Mouse (Mus musculus) embryonic facial prominence, embryonic 12.5 days (tissue): ENCODE results near the gene Socs1. TPM values are rescaled to one million over a fixed set of nuclear protein-coding genes. Genes with fewer than 3 reads are reported as not detected.

Source experiments
- ATAC-seq: fragments of 200-750 bp; cut with Nextera tagmentation; 2 replicates; pipeline ENCODE4 v1.8.0; 2017; ENCODE audit not compliant: insufficient number of reproducible peaks, insufficient read depth, low FRiP score, low TSS enrichment
- H3K27ac ChIP-seq: fragments of 300-500 bp; sonication (generic); 2 replicates; pipeline ENCODE4 v1.5.1; 2016; ENCODE audit warnings: mild to moderate bottlenecking
- H3K27me3 ChIP-seq: fragments of 300-500 bp; sonication (generic); 2 replicates; pipeline ENCODE4 v1.6.1; 2016; ENCODE audit warnings: mild to moderate bottlenecking, moderate library complexity
- H3K36me3 ChIP-seq: fragments of 300-500 bp; sonication (generic); 2 replicates; pipeline ENCODE4 v1.6.1; 2016; ENCODE audit warnings: mild to moderate bottlenecking
- H3K4me1 ChIP-seq: fragments of 300-500 bp; sonication (generic); 2 replicates; pipeline ENCODE4 v1.6.1; 2016
- H3K4me2 ChIP-seq: fragments of 300-500 bp; sonication (generic); replicated peaks from 2 replicates; pipeline ENCODE4 v1.6.1; 2016; ENCODE audit warnings: mild to moderate bottlenecking, moderate library complexity
- H3K4me3 ChIP-seq: fragments of 300-500 bp; sonication (generic); 2 replicates; pipeline ENCODE4 v1.5.1; 2016; ENCODE audit warnings: mild to moderate bottlenecking
- H3K9ac ChIP-seq: fragments of 300-500 bp; sonication (generic); 2 replicates; pipeline ENCODE4 v1.6.1; 2016; ENCODE audit warnings: mild to moderate bottlenecking, moderate library complexity
- H3K9me3 ChIP-seq: fragments of 300-500 bp; sonication (generic); 2 replicates; pipeline ENCODE4 v1.6.1; 2016; ENCODE audit warnings: mild to moderate bottlenecking, moderate library complexity
- WGBS: fragments of 180-500 bp; shearing (Covaris S2); methylation state at CpG from one replicate; pipeline ENCODE4 v1.1.7; 2016; 5-methylcytosine and 5-hydroxymethylcytosine counted together
- polyA plus RNA-seq: library from polyadenylated mRNA; unstranded; fragments of >200 nt; fragmentation: Nextera tagmentation; extraction: Ambion mirVana; gene quantifications from 2 replicates; pipeline ENCODE4 v1.2.1, GENCODE M21; 2016

Gene Socs1
- polyA plus RNA-seq, 1 experiment from 2014 or later: 11.4 TPM

DNA sequence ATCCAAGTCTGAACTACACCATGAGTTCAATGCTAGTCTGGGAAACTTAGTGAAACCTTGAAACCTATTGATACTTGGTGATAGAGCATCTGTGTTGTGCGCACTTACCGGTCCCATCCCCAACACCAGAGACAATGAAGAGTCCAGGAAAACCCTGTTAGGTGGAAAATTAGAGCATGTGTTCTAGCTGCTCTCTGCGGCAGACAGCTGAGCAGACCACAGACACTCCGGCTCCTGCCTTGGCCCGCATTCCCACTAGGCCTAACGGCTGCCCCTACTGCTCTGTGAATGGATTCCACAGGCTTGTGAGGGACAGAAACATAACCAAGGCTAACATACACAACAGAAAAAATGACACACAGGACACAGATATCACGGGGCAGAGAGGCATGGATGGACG is 11.8 kb downstream of the Socs1 start:
- no peak overlapping the region for H3K9ac ChIP-seq
- H3K9me3 ChIP-seq: no peaks in the 10 kb centered on the region
- H3K27ac ChIP-seq: no peak overlapping the region
- 0 out of 2 replicates have a peak, but pooled peaks cover 3% of the 10 kb centered on the region for H3K27me3 ChIP-seq
- peaks cover 11% of the 10 kb centered on the region; the same call in 1 of the 2 replicates for H3K4me1 ChIP-seq
- 85% methylated on average over 8 of the region's 8 CpGs for WGBS
- H3K4me3 ChIP-seq: no peak overlapping the region
- H3K4me2 ChIP-seq: no peak overlapping the region
- no peaks in the 10 kb centered on the region for H3K36me3 ChIP-seq
- ATAC-seq: no peak

DNA sequence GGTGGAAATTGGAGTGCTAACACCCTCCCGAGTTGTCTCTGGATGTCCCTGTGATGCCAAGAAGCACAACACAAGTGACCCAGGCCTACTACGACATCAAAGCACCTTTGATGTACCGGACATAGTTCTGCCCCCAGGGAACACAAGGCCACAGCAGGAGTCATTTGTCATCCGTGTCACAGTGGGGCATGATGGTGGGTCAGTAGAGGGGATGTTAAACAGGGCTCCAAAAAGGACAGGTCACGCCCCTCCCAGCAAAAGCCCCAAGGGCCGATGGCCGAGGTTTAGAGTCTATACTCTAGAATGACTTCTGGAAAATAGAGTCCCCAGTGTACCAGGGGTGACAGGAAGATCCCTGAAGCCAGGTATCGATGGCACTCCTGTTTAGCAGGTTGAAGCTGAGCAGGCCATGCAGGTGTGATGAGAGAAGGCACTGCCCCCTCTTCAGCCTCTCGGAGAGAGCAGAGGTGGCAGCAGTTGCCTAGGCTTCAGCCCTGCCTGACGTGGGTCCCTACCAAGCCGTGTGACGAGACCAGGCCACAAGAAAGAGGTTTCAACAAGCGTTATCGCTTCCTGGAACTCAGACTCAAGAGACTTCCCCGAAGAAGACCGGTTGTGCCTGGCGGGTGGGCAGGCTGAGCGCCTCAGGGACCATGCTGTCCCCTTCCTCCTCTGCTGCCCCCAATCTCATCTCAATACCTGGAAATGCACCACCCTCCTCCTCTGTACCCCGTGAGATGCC is 13.4 kb downstream of the Socs1 start:
- WGBS: 55% methylated on average over 19 of the region's 19 CpGs
- Histone ChIP-seq H3K27ac (no peak overlapping the region), H3K27me3 (0 out of 2 replicates have a peak, but pooled peaks cover 4% of the 10 kb centered on the region), H3K9me3 (no peaks in the 10 kb centered on the region), H3K4me3 (no peak overlapping the region), H3K36me3 (no peaks in the 10 kb centered on the region), H3K4me1 (peaks cover 11% of the 10 kb centered on the region; the same call in 1 of the 2 replicates), H3K4me2 (no peak overlapping the region), H3K9ac (no peak overlapping the region)
- no peak for ATAC-seq

DNA sequence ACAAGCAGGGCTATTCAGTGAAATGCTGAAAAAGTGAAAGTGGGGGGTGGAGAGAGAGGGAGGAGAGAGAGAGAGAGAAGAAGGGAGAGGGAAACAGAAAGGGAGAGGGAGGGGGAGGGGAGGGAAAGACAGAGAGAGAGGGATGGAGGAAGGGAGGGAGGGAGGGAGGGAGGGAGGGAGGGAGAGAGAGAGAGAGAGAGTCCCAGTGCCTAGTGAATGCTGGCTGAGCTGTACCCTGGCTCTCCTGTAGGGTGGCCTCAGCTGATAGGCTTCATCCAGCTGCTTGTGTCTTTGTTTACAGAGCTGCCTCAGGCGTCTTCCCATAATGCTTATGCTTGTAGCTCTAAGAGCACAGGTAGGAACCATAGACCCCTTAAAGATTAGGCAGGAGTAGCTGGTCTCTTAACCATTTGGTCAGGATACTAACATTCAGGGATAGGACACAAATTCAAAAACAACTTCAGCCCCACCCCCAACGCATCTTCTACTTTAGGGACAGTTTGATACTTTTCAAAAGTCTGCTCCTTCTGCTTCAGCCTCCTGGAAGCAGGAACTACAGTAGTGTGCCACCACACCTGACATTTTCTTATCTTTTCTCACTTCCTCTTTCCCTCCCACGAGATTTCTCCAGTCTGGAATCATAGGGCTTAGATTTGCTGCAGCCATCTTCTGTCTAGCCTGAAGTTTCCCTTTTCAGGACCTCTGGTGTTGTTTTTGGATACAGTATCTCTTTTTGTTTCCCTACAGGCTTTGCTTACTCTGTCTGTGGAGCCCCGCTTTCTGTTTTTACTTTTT is 14.6 kb downstream of the Socs1 start:
- Histone ChIP-seq H3K27me3 (0 out of 2 replicates have a peak, but pooled peaks cover 4% of the 10 kb centered on the region), H3K9me3 (no peaks in the 10 kb centered on the region), H3K9ac (no peak overlapping the region), H3K36me3 (no peaks in the 10 kb centered on the region), H3K4me3 (no peak overlapping the region), H3K27ac (no peak overlapping the region), H3K4me2 (no peak overlapping the region), H3K4me1 (peaks cover 11% of the 10 kb centered on the region; the same call in 1 of the 2 replicates)
- no peak for ATAC-seq
- 43% methylated on average over 4 of the region's 4 CpGs for WGBS

DNA sequence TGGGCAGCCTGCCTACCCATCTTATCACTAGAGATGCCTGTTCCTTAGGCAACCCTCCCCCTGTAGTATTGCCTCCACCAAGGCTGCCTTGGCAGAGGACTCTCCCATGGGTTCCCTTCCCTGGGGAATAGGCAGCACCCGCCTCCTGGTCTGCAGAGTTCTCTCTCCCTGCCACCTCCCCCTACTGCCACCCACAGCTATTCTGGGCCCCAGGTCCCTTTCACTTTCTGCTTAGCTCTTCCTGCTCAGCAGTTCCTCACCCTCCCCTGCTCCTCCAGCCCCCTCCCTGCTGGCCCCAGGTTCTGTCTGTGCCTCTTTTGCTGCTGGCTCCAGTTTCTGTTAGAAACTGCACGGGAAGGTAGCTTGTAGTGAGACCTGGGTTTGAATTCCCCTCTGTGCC is 15.7 kb downstream of the Socs1 start:
- H3K4me3 ChIP-seq: no peak overlapping the region
- WGBS: 37% methylated on average over 2 of the region's 2 CpGs
- H3K4me2 ChIP-seq: no peak overlapping the region
- no peak overlapping the region for H3K9ac ChIP-seq
- ATAC-seq: no peak
- peaks cover 11% of the 10 kb centered on the region; the same call in 1 of the 2 replicates for H3K4me1 ChIP-seq
- no peaks in the 10 kb centered on the region for H3K9me3 ChIP-seq
- 0 out of 2 replicates have a peak, but pooled peaks cover 4% of the 10 kb centered on the region for H3K27me3 ChIP-seq
- no peaks in the 10 kb centered on the region for H3K36me3 ChIP-seq
- H3K27ac ChIP-seq: no peak overlapping the region

DNA sequence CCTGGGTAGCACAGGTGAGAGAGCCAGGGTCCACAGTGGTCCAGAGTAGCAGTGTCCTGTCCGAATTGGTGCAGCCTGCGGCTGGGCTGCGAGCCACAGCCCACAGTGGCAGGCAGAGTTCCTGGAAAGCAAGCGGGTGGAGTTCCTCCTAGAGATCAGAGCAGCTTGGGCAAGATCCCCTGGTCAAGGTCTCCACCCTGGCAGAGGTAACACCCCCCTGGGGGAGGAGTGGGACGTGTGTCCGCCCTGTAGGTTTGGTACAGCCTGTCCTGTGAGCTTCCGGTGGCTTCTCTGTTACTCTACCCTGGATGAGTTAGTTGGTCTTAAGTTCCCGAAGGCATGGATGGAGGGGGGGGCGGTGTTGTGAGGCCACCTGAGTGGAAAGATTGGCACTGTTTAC is 16.5 kb downstream of the Socs1 start:
- no peak overlapping the region for H3K4me2 ChIP-seq

DNA sequence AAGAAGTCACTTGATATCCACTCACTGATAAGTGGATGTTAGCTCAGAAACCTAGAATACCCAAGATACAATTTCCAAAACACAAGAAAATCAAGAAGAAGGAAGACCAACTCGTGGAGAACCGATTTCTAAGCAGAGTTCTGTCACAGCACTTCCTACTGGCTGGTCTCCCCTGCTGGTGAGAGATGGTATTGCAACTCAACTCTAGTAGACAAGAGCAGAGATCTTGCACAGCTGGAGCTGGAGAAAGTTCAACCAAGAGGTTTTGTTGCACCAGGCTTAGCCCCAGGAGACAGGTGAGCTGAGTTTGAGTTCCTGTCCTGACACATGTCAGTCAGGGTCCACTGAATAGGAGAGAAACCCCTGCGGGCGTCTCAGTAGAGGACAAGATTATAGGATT is 18.2 kb downstream of the Socs1 start:
- H3K27me3 ChIP-seq: 0 out of 2 replicates have a peak, but pooled peaks cover 4% of the 10 kb centered on the region
- WGBS: 40% methylated on average over 4 of the region's 4 CpGs
- no peak overlapping the region for H3K27ac ChIP-seq
- ATAC-seq: no peak
- no peak overlapping the region for H3K4me2 ChIP-seq
- H3K9me3 ChIP-seq: no peaks in the 10 kb centered on the region
- no peak overlapping the region for H3K4me3 ChIP-seq
- H3K36me3 ChIP-seq: no peaks in the 10 kb centered on the region
- no peak overlapping the region for H3K9ac ChIP-seq
- peaks cover 11% of the 10 kb centered on the region; the same call in 1 of the 2 replicates for H3K4me1 ChIP-seq

More for the DNA sequence above, 16.5 kb downstream of the Socs1 start:
- Histone ChIP-seq H3K36me3 (no peaks in the 10 kb centered on the region), H3K4me3 (no peak overlapping the region), H3K9me3 (no peaks in the 10 kb centered on the region), H3K27me3 (0 out of 2 replicates have a peak, but pooled peaks cover 4% of the 10 kb centered on the region), H3K9ac (no peak overlapping the region), H3K4me1 (peaks cover 11% of the 10 kb centered on the region; the same call in 1 of the 2 replicates), H3K27ac (no peak overlapping the region)
- 60% methylated on average over 9 of the region's 9 CpGs for WGBS
- ATAC-seq: no peak

DNA sequence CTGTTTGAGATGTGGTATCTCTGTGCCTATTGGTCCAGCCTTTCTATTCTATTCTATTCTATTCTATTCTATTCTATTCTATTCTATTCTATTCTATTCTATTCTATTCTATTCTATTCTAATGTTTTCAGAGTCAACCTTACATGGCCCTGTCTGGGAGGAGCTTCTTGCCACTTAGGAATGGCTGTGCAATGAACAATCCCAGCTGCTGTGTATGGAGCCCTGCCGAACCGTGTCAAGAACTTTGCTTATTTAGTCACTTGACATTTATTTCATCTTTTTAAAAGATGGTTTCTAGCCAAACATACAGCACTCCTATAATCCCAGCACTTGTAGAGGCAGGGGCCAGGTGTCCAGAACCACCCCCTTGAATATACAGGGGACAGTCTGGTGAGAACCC is 21.0 kb downstream of the Socs1 start:
- Histone ChIP-seq H3K4me1 (no peaks in the 10 kb centered on the region), H3K36me3 (no peaks in the 10 kb centered on the region), H3K9ac (no peak overlapping the region), H3K9me3 (no peaks in the 10 kb centered on the region), H3K4me3 (no peak overlapping the region), H3K27ac (no peak overlapping the region), H3K4me2 (no peak overlapping the region), H3K27me3 (0 out of 2 replicates have a peak, but pooled peaks cover 4% of the 10 kb centered on the region)
- 70% methylated on average over 2 of the region's 2 CpGs for WGBS
- ATAC-seq: no peak

DNA sequence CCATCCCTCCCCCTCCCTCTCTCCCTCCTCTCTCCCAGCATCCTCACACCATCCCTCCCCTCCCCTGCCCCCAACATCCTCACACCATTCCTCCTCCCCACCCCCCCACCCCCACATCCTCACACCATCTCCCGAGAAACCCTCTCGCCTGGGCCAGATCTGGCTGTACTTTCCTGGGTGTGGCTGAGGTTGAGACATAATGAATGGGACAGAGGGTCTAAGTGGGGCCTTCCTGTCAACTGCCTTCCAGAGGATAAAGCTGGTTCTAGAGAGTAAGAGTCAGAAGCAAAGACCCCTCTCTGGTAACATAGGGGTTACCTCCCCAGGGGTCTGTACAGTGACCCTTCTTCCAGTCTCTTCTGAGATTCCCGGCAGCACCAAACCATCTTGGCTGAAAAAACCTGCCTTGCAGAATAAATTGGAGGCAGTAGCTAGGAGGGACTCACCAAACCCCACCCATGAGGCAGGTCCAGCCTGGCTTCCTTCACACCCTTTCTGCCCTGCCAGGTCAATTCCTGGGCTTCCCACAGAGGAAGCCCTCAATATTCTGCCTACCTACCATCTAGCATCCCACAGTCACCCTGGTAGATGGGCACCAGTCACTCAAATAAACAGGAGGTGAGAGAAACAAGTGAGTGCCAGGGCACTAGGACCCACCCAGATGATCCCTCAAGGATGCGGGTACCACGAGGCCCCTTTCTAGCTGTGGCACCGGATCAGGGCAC is 21.6 kb downstream of the Socs1 start:
- Histone ChIP-seq H3K9me3 (no peaks in the 10 kb centered on the region), H3K4me3 (no peak overlapping the region), H3K4me2 (no peak overlapping the region), H3K9ac (no peak overlapping the region), H3K27ac (no peak overlapping the region), H3K4me1 (no peaks in the 10 kb centered on the region), H3K27me3 (0 out of 2 replicates have a peak, but pooled peaks cover 3% of the 10 kb centered on the region), H3K36me3 (no peaks in the 10 kb centered on the region)
- WGBS: 66% methylated on average over 6 of the region's 6 CpGs
- ATAC-seq: no peak

DNA sequence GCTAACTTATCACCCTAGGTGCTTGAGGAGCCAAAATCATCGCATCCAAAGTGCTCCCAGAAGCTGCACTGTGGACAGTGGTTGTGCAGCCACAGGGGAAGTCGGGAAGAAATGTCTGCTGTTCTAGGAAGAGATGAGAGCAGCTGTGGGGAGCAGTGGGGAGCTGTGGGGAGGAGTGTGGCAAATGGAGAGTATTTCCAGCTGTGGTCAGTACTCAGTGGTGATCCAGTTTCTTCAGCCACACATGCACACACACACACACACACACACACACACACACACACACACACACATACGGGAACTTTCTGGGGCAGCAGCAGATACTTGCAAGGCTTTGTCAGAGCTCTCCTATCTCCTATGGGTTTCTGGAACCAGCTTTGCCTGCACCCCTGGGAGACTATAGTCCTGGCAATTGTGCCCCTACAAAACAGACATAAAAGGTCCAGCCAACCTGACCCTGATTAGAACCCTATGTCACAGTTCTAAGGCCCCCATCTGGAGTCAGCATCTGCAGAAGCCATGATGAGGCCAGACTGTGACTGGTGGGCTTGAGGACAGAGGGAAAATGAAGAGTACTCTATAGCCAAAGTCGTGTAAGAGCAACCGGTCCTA is 22.7 kb downstream of the Socs1 start:
- H3K9ac ChIP-seq: no peak overlapping the region
- no peaks in the 10 kb centered on the region for H3K4me1 ChIP-seq
- ATAC-seq: no peak
- H3K36me3 ChIP-seq: no peaks in the 10 kb centered on the region
- 70% methylated on average over 5 of the region's 5 CpGs for WGBS
- no peaks in the 10 kb centered on the region for H3K9me3 ChIP-seq
- H3K4me2 ChIP-seq: no peak overlapping the region
- no peak overlapping the region for H3K27ac ChIP-seq
- H3K27me3 ChIP-seq: no peaks in the 10 kb centered on the region
- no peak overlapping the region for H3K4me3 ChIP-seq

DNA sequence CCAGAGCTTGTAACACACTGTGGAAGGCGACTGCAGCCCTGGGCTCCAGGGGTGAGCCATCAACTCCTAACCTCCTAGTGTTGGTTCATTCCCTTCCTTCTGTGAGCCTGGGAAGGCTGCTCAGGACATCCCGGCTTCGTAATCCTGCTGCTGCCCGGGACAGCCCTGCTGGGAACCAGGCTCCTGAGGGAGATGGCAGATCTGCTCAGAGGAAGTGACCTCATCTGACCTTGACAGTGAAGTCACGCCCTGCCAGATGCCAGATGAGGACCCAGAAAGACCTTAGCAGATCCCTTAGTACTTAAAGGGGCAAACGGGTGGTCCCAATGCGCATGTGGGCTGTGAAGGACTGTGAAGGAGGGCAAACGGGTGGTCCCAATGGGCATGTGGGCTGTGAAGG is 24.2 kb downstream of the Socs1 start:
- no peak overlapping the region for H3K9ac ChIP-seq
- H3K9me3 ChIP-seq: no peaks in the 10 kb centered on the region
- H3K4me3 ChIP-seq: no peak overlapping the region
- H3K4me2 ChIP-seq: no peak overlapping the region
- 57% methylated on average over 8 of the region's 8 CpGs for whole genome bisulfite sequencing
- H3K36me3 ChIP-seq: no peaks in the 10 kb centered on the region
- no peak for ATAC-seq
- H3K4me1 ChIP-seq: no peaks in the 10 kb centered on the region
- no peaks in the 10 kb centered on the region for H3K27me3 ChIP-seq
- H3K27ac ChIP-seq: no peak overlapping the region

DNA sequence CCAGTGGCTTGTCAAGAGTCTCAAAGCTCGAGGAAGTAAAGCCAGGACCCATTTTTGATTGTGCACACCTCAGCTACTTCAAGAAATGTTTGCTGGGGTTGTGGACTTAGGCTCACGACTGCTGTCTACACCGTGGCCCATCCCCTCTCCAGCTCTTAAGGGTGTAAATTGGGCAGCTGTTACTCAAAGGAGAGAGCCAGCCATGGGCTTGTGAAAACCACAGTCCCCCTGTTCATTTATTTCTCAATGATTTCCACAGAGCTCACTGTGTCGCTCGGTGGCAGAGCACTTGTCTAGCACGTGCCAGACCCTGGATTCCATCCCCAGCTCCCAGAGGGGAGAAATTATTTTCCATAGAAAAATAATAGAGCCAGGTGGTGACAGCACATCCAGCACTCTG is 29.2 kb downstream of the Socs1 start:
- H3K36me3 ChIP-seq: no peaks in the 10 kb centered on the region
- no peak overlapping the region for H3K4me2 ChIP-seq
- no peak overlapping the region for H3K4me3 ChIP-seq
- H3K9me3 ChIP-seq: no peaks in the 10 kb centered on the region
- ATAC-seq: no peak
- H3K27me3 ChIP-seq: no peaks in the 10 kb centered on the region
- H3K27ac ChIP-seq: no peak overlapping the region
- no peak overlapping the region for H3K9ac ChIP-seq
- H3K4me1 ChIP-seq: no peaks in the 10 kb centered on the region
- WGBS: 74% methylated on average over 6 of the region's 6 CpGs
